Mouse (Mus musculus) embryonic facial prominence, embryonic 11.5 days (tissue): ENCODE data around the gene Pmepa1. TPM values are rescaled to one million over a fixed set of nuclear protein-coding genes. Genes with fewer than 3 reads are reported as not detected.
A peak's percentile ranks its signal among the peaks of the same experiment; 100 is the strongest.

Experiments
- ATAC-seq: fragments of 200-750 bp; cut with Nextera tagmentation; replicated peaks from 2 replicates; pipeline ENCODE4 v1.8.0; 2017; ENCODE audit warnings: low read depth; ENCODE audit not compliant: insufficient number of reproducible peaks, low FRiP score, low TSS enrichment
- DNase-seq: peaks from one replicate; pipeline ENCODE4 v3.0.0-alpha.2; 2015; ENCODE audit warnings: low spot score
- H3K27ac ChIP-seq: fragments of 300-500 bp; sonication (generic); replicated peaks from 2 replicates; pipeline ENCODE4 v1.5.1; 2014; ENCODE audit warnings: mild to moderate bottlenecking, low read depth, low read length, control low read depth
- H3K27me3 ChIP-seq: fragments of 300-500 bp; sonication (generic); 2 replicates; pipeline ENCODE4 v1.6.1; 2014; ENCODE audit warnings: mild to moderate bottlenecking, low read length, moderate library complexity, mixed read lengths; ENCODE audit not compliant: control insufficient read depth, insufficient read depth
- H3K36me3 ChIP-seq: fragments of 300-500 bp; sonication (generic); replicated peaks from 2 replicates; pipeline ENCODE4 v1.6.1; 2014; ENCODE audit warnings: low read depth, mild to moderate bottlenecking, low read length, moderate library complexity, mixed read lengths; ENCODE audit not compliant: control insufficient read depth, insufficient read depth
- H3K4me1 ChIP-seq: fragments of 300-500 bp; sonication (generic); 2 replicates; pipeline ENCODE4 v1.6.1; 2014; ENCODE audit warnings: low read length, mixed read lengths; ENCODE audit not compliant: control insufficient read depth, insufficient read depth
- H3K4me2 ChIP-seq: fragments of 300-500 bp; sonication (generic); 2 replicates; pipeline ENCODE4 v1.6.1; 2014; ENCODE audit warnings: low read depth, mild to moderate bottlenecking, control low read depth, low read length, moderate library complexity
- H3K4me3 ChIP-seq: fragments of 300-500 bp; sonication (generic); 2 replicates; pipeline ENCODE4 v1.5.1; 2014; ENCODE audit warnings: low read depth, low read length, control low read depth
- H3K9ac ChIP-seq: fragments of 300-500 bp; sonication (generic); replicated peaks from 2 replicates; pipeline ENCODE4 v1.6.1; 2014; ENCODE audit warnings: mild to moderate bottlenecking, control low read depth, low read length
- H3K9me3 ChIP-seq: fragments of 300-500 bp; sonication (generic); replicated peaks from 2 replicates; pipeline ENCODE4 v1.6.1; 2016; ENCODE audit warnings: mild to moderate bottlenecking, low read length, inconsistent platforms, mixed read lengths; ENCODE audit not compliant: control insufficient read depth
- WGBS: fragments of 180-500 bp; shearing (Covaris S2); extraction: QIAGEN DNeasy Blood & Tissue Kit; methylation state at CpG from one replicate; pipeline ENCODE4 v1.1.7; 2014; 5-methylcytosine and 5-hydroxymethylcytosine counted together
- polyA plus RNA-seq: library from polyadenylated mRNA; unstranded; fragments of >200 nt; fragmentation: Nextera tagmentation; extraction: Ambion mirVana; gene quantifications from 2 replicates; pipeline ENCODE4 v1.2.1, GENCODE M21; 2014

Pmepa1 gene
- polyA plus RNA-seq, 1 experiment from 2014 or later: 3.3 TPM

GRCm38 (mm10) chr2:173255810-173256551 lies 20.4 kb downstream of the Pmepa1 start:
- no peaks in the 10 kb centered on the region for H3K27me3 ChIP-seq
- 57% methylated on average over 7 of the region's 7 CpGs for WGBS
- no peaks in the 10 kb centered on the region for H3K9me3 ChIP-seq
- DNase-seq (no peak), ATAC-seq (no peak)
- H3K4me1 ChIP-seq: peaks cover 23% of the 10 kb centered on the region
- no peaks in the 10 kb centered on the region for H3K36me3 ChIP-seq
- H3K4me3 ChIP-seq: no peak overlapping the region
- no peak overlapping the region for H3K9ac ChIP-seq
- H3K4me2 ChIP-seq: no peak overlapping the region
- no peak overlapping the region for H3K27ac ChIP-seq

DNA sequence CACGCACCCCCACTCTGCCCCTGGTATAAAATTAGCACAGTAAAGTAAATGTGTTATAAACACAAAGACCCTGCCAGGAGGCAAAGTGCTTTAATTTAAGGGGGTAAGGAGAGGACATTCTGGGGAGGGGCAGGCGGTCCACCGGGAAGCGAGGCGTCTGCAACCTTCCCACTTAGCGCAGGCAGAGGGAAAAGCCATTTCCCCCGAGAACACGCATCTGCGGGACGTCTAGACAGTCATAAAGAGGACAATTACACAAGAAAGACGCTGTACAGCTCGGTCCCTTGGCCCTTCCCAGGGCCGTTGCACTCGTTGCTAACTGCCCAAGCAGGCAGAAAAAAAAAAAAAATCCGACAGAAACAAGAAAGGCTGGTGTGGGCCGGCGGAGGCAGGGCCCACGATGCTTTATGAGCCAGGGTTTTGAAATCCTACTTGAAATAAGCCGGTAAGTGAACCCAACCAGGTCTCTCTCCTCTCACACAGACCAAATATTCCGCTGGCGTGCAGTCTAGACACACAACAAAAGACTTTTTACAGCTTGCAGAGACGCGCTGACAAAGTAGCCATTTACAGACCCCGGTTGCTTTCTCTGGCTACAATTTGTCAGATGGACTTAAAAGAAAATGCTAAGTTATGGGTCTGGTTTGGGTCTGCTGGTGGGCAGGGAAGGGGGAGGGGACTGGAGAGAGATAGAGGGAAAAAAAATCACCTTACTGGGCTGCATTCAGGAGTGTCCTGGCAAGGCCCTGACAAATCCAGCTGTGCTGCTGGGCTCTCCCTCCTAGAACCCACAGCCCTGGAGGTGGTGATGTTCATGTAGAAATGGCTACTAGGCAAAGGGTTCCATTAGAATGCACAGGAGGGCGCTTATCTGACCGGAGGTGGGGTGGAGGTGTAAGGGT lies 22.3 kb downstream of the Pmepa1 start:
- 19% methylated on average over 26 of the region's 26 CpGs for WGBS
- Histone ChIP-seq H3K9me3 (no peaks in the 10 kb centered on the region), H3K9ac (peak overlapping the region; percentile 28; the same call in 1 of the 2 replicates), H3K36me3 (no peaks in the 10 kb centered on the region), H3K27ac (peak overlapping the region; percentile 72), H3K4me2 (peak overlapping the region; percentile 21; the same call in 1 of the 2 replicates), H3K4me3 (no peak overlapping the region), H3K4me1 (peaks cover 32% of the 10 kb centered on the region), H3K27me3 (no peaks in the 10 kb centered on the region)
- DNase-seq (peak; percentile 67), ATAC-seq (no peak)

DNA sequence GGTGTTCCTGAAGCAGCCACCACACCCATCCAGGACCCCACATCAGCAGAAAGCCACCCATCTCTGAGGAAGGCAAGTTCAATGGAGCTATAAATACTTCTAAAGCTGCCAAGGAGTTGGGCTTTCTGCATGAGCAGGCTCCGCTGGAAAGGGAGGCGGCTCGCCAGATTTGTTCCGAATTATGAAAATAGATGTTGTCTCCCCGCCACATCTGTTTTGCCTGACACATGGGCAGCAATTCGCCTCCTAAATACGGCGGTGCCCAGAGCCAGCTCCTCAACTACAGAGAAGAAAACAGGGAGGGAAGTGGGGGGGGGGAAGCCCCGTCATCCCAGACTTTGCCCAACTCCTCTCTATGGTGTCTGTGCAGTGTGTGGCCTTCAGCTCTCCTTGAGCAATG lies 24.7 kb downstream of the Pmepa1 start:
- H3K9ac ChIP-seq: no peak overlapping the region
- 77% methylated on average over 9 of the region's 9 CpGs for WGBS
- H3K9me3 ChIP-seq: no peaks in the 10 kb centered on the region
- peaks cover 36% of the 10 kb centered on the region for H3K4me1 ChIP-seq
- H3K27ac ChIP-seq: no peak overlapping the region
- H3K27me3 ChIP-seq: no peaks in the 10 kb centered on the region
- H3K36me3 ChIP-seq: no peaks in the 10 kb centered on the region
- ATAC-seq (no peak), DNase-seq (no peak)
- H3K4me2 ChIP-seq: no peak overlapping the region
- no peak overlapping the region for H3K4me3 ChIP-seq

DNA sequence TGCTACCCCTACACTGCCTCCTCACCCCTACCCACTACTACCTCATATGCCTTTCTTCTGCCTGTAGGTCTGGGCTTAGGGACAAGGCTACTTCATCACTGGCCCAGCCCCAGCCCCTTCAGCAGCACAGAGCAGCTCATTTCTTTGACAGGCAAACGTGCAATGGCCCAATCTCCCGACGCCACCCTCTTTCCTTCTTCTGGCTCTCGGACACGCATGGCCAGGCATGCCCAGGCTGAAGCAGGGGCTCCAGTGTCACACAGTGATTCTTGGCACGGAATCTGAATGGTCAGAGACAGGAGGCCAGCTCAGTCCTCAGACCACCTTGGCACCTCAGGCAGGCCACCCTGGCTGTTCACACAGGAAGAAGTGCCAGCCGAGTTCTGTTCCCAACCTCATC lies 25.2 kb downstream of the Pmepa1 start:
- H3K4me3 ChIP-seq: no peak overlapping the region
- ATAC-seq: no peak
- no peak for DNase-seq
- H3K27me3 ChIP-seq: no peaks in the 10 kb centered on the region
- H3K4me1 ChIP-seq: peaks cover 36% of the 10 kb centered on the region
- WGBS: 53% methylated on average over 7 of the region's 7 CpGs
- H3K36me3 ChIP-seq: no peaks in the 10 kb centered on the region
- no peak overlapping the region for H3K4me2 ChIP-seq
- H3K27ac ChIP-seq: no peak overlapping the region
- no peaks in the 10 kb centered on the region for H3K9me3 ChIP-seq
- no peak overlapping the region for H3K9ac ChIP-seq

- Histone ChIP-seq H3K4me3 (no peak overlapping the region), H3K4me2 (no peak overlapping the region), H3K4me1 (peaks cover 34% of the 10 kb centered on the region), H3K36me3 (no peaks in the 10 kb centered on the region), H3K27ac (no peak overlapping the region), H3K27me3 (no peaks in the 10 kb centered on the region), H3K9me3 (no peaks in the 10 kb centered on the region), H3K9ac (no peak overlapping the region)
- ATAC-seq (no peak), DNase-seq (no peak)
- WGBS: 29% methylated on average over 2 of the region's 2 CpGs
Measured at GRCm38 (mm10) chr2:173250411-173250810, 25.9 kb downstream of the Pmepa1 start.

- H3K4me3 ChIP-seq: no peak overlapping the region
- H3K36me3 ChIP-seq: no peaks in the 10 kb centered on the region
- 71% methylated on average over 8 of the region's 8 CpGs for WGBS
- no peaks in the 10 kb centered on the region for H3K9me3 ChIP-seq
- H3K4me1 ChIP-seq: peaks cover 30% of the 10 kb centered on the region
- ATAC-seq (no peak), DNase-seq (no peak)
- H3K9ac ChIP-seq: no peak overlapping the region
- no peak overlapping the region for H3K4me2 ChIP-seq
- no peaks in the 10 kb centered on the region for H3K27me3 ChIP-seq
- H3K27ac ChIP-seq: no peak overlapping the region
Measured at GRCm38 (mm10) chr2:173249965-173250364, 26.4 kb downstream of the Pmepa1 start.

DNA sequence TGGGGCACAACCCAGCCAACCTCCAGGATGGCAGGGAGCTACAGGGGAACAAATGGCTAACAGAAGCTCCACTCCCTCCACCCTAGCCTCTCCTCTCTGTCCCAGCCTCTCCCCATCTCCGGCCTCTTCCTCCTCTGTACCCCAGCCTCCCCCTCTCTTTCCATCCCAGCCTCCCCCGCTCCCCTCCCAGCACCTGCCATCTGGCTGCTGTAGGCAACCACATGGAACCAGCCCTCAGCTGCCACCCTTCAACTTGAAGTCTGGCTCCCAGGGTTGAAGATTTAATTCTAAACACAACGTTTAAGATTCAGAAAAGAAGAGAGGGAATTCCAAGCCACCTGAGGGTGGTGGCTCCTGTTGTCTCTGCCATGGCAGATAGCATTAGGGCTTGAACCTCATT lies 26.9 kb downstream of the Pmepa1 start:
- WGBS: 66% methylated on average over 3 of the region's 3 CpGs
- ATAC-seq (no peak), DNase-seq (no peak)
- Histone ChIP-seq H3K27me3 (no peaks in the 10 kb centered on the region), H3K9ac (no peak overlapping the region), H3K27ac (no peak overlapping the region), H3K9me3 (no peaks in the 10 kb centered on the region), H3K4me2 (no peak overlapping the region), H3K36me3 (no peaks in the 10 kb centered on the region), H3K4me3 (no peak overlapping the region), H3K4me1 (peaks cover 24% of the 10 kb centered on the region)

- Histone ChIP-seq H3K27me3 (no peaks in the 10 kb centered on the region), H3K4me3 (no peak overlapping the region), H3K9me3 (no peaks in the 10 kb centered on the region), H3K9ac (no peak overlapping the region), H3K4me2 (no peak overlapping the region), H3K4me1 (peaks cover 23% of the 10 kb centered on the region), H3K36me3 (no peaks in the 10 kb centered on the region), H3K27ac (no peak overlapping the region)
- 69% methylated on average over 7 of the region's 7 CpGs for WGBS
- no peak for ATAC-seq
- no peak for DNase-seq
Measured at GRCm38 (mm10) chr2:173248822-173249221, 27.5 kb downstream of the Pmepa1 start.
